Mouse (Mus musculus) megakaryocyte, embryonic 14.5 days (primary cell): Measurements from ENCODE around the gene Nsd2.

ENCODE experiments used
- FLI1 ChIP-seq: IDR thresholded peaks from 2 replicates; pipeline ENCODE4 v1.6.1; 2012; ENCODE audit warnings: low read length, inconsistent platforms, mixed read lengths
- GATA1 ChIP-seq: IDR thresholded peaks from 3 replicates; pipeline ENCODE4 v1.6.1; 2012; ENCODE audit warnings: mixed read lengths, low read length, inconsistent platforms, borderline replicate concordance

- TF ChIP-seq GATA1 (no peak), FLI1 (no peak)
Measured at GRCm38 (mm10) chr5:33932413-33932812, 111.9 kb downstream of the Nsd2 start.
